Mouse (Mus musculus) olfactory bulb, adult 2 months (tissue): ENCODE measurements at regions not wholly inside any gene's neighbourhood (a gene's known extent, or its start where the extent isn't known, plus 50 kb on each side); places are given as distances from the start of the nearest gene placed in this dataset.

Experiments
- CTCF ChIP-seq: fragments of 200-500 bp; IDR thresholded peaks from 2 replicates; pipeline ENCODE4 v1.5.1; 2012; ENCODE audit warnings: low read depth, mild to moderate bottlenecking, low read length, moderate library complexity; ENCODE audit not compliant: insufficient read depth
- POLR2A ChIP-seq: fragments of 200-500 bp; IDR thresholded peaks from 2 replicates; pipeline ENCODE4 v1.6.1; 2012; ENCODE audit warnings: mild to moderate bottlenecking, low read depth, low read length, moderate library complexity; ENCODE audit not compliant: insufficient read depth

DNA sequence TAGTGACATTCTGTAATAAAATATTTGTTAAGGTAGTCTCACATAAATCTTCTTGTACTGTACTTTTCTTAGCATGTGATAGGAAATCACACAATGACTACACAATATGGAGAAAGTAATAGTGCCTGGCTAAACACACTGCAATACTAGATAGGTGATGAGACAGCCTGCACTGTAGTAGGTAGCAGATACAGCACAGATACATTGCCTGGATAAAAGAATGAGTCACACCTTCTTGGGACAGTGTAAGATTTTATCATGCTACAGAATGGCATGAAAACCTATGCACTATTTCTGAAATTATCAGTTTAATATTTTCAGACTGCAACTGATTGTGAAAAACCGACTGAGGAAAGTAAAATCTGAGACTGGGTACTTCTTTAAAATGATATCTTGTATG, 1855.2 kb upstream of the Lrrc6 start:
- no peak for TF ChIP-seq CTCF
- no peak for TF ChIP-seq POLR2A
